Mouse (Mus musculus): ENCODE data around the gene Atox1. TPM values are rescaled to one million over a fixed set of nuclear protein-coding genes. Genes with fewer than 3 reads are reported as not detected.
A peak's percentile ranks its signal among the peaks of the same experiment; 100 is the strongest.

Gene Atox1
- polyA plus RNA-seq, 1 experiment from 2014 or later = 637 TPM

DNA sequence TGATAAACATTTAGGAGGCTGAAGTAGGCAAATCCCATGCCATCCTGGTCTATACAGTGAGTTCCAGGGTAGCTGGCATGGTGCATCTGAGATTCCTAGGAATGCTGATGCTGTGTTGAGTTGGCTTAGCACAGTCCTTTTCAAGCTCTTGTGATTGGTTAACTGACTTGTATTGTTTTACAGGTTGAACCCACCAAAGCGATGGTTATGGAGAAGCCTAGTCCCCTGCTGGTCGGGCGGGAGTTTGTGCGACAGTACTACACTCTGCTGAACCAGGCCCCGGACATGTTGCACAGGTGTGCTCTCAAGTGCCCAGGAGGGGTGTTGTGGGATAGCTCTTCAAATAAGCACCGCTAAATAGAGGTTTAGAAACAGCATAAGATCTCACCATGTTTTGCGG is 24.4 kb upstream of the Atox1 start:
- H3K36me3 ChIP-seq (ENCODE audit: control insufficient read depth, insufficient read depth) = peaks cover 57% of the 10 kb centered on the region
- no peak overlapping the region for H3K27ac ChIP-seq (ENCODE audit: low read depth, low read length)
- no peaks in the 10 kb centered on the region for H3K4me1 ChIP-seq (replicated peaks; ENCODE audit: control insufficient read depth, insufficient read depth, low read length)
- no peak overlapping the region for H3K4me3 ChIP-seq (ENCODE audit: low read depth, low read length)
- no peak overlapping the region for H3K9ac ChIP-seq (ENCODE audit: low read depth, low read length)
- H3K4me2 ChIP-seq (replicated peaks; ENCODE audit: low read depth) = no peak overlapping the region
- no peak for ATAC-seq
- WGBS = 97% methylated on average over 7 of the region's 7 CpGs
- H3K9me3 ChIP-seq (ENCODE audit: control insufficient read depth) = no peaks in the 10 kb centered on the region
- H3K27me3 ChIP-seq (replicated peaks; ENCODE audit: control insufficient read depth, insufficient read depth, low read length) = no peaks in the 10 kb centered on the region
- TF ChIP-seq CTCF (IDR thresholded peaks at IDR 0.05; ENCODE audit: low read depth) = no peak

GRCm38 (mm10) chr11:55473219-55473618 is 12.2 kb upstream of the Atox1 start:
- no peak for ATAC-seq
- Histone ChIP-seq H3K4me3 (ENCODE audit: low read depth, low read length) (no peak overlapping the region), H3K4me1 (replicated peaks; ENCODE audit: control insufficient read depth, insufficient read depth, low read length) (peaks cover 11% of the 10 kb centered on the region; the same call in 1 of the 2 replicates), H3K27me3 (replicated peaks; ENCODE audit: control insufficient read depth, insufficient read depth, low read length) (no peaks in the 10 kb centered on the region), H3K9me3 (ENCODE audit: control insufficient read depth) (no peaks in the 10 kb centered on the region), H3K9ac (ENCODE audit: low read depth, low read length) (no peak overlapping the region), H3K4me2 (replicated peaks; ENCODE audit: low read depth) (0 out of 2 replicates have a peak overlapping the region, but pooled peaks have one; percentile 13), H3K36me3 (ENCODE audit: control insufficient read depth, insufficient read depth) (no peaks in the 10 kb centered on the region), H3K27ac (ENCODE audit: low read depth, low read length) (no peak overlapping the region)
- no peak for TF ChIP-seq CTCF (IDR thresholded peaks at IDR 0.05; ENCODE audit: low read depth)
- 55% methylated on average over 3 of the region's 3 CpGs for WGBS

- Histone ChIP-seq H3K4me2 (replicated peaks; ENCODE audit: low read depth) (peak overlapping the region; percentile 88), H3K36me3 (ENCODE audit: control insufficient read depth, insufficient read depth) (no peaks in the 10 kb centered on the region), H3K27ac (ENCODE audit: low read depth, low read length) (no peak overlapping the region), H3K4me1 (replicated peaks; ENCODE audit: control insufficient read depth, insufficient read depth, low read length) (peaks cover 15% of the 10 kb centered on the region; the same call in 1 of the 2 replicates), H3K9ac (ENCODE audit: low read depth, low read length) (no peak overlapping the region), H3K9me3 (ENCODE audit: control insufficient read depth) (no peaks in the 10 kb centered on the region), H3K4me3 (ENCODE audit: low read depth, low read length) (peak overlapping the region; percentile 97; the same call in 1 of the 2 replicates), H3K27me3 (replicated peaks; ENCODE audit: control insufficient read depth, insufficient read depth, low read length) (no peaks in the 10 kb centered on the region)
- no peak for TF ChIP-seq CTCF (IDR thresholded peaks at IDR 0.05; ENCODE audit: low read depth)
- WGBS = 58% methylated on average over 7 of the region's 7 CpGs
- ATAC-seq = no peak
Observed at GRCm38 (mm10) chr11:55471467-55471866, 10.4 kb upstream of the Atox1 start.

DNA sequence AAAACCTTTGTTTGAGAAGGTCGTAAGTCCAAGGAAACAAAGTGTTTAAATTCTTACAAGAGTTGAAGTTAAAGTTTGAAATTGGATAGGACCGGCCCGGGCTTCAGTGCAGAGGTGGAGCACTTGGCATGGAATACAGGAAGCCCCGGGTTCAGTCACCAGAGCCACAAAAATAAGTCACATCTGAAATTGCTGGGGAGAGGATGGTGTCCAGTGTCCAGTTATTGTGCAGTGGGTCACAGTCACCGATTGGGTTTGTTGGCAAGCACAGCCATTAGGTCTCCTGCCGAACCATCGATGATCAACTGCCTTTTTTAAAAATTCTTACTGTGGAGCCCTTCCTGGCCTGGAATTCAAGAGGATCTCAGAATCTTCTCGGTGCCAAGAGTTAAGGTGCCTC is 9.7 kb upstream of the Atox1 start:
- Histone ChIP-seq H3K9ac (ENCODE audit: low read depth, low read length) (peak overlapping the region; percentile 91), H3K27me3 (replicated peaks; ENCODE audit: control insufficient read depth, insufficient read depth, low read length) (no peaks in the 10 kb centered on the region), H3K36me3 (ENCODE audit: control insufficient read depth, insufficient read depth) (no peaks in the 10 kb centered on the region), H3K4me2 (replicated peaks; ENCODE audit: low read depth) (peak overlapping the region; percentile 88), H3K4me1 (replicated peaks; ENCODE audit: control insufficient read depth, insufficient read depth, low read length) (peaks cover 15% of the 10 kb centered on the region; the same call in 1 of the 2 replicates), H3K4me3 (ENCODE audit: low read depth, low read length) (peak overlapping the region; percentile 97), H3K9me3 (ENCODE audit: control insufficient read depth) (no peaks in the 10 kb centered on the region), H3K27ac (ENCODE audit: low read depth, low read length) (no peak overlapping the region)
- no peak for TF ChIP-seq CTCF (IDR thresholded peaks at IDR 0.05; ENCODE audit: low read depth)
- WGBS = 24% methylated on average over 8 of the region's 8 CpGs
- no peak for ATAC-seq

- Histone ChIP-seq H3K27ac (ENCODE audit: low read depth, low read length) (peak overlapping the region; percentile 85), H3K4me2 (replicated peaks; ENCODE audit: low read depth) (peak overlapping the region; percentile 88), H3K27me3 (replicated peaks; ENCODE audit: control insufficient read depth, insufficient read depth, low read length) (no peaks in the 10 kb centered on the region), H3K4me1 (replicated peaks; ENCODE audit: control insufficient read depth, insufficient read depth, low read length) (peaks cover 15% of the 10 kb centered on the region; the same call in 1 of the 2 replicates), H3K9ac (ENCODE audit: low read depth, low read length) (peak overlapping the region; percentile 91), H3K9me3 (ENCODE audit: control insufficient read depth) (no peaks in the 10 kb centered on the region), H3K4me3 (ENCODE audit: low read depth, low read length) (peak overlapping the region; percentile 97), H3K36me3 (ENCODE audit: control insufficient read depth, insufficient read depth) (no peaks in the 10 kb centered on the region)
- no peak for TF ChIP-seq CTCF (IDR thresholded peaks at IDR 0.05; ENCODE audit: low read depth)
- under 1% methylated on average over 39 of the region's 46 CpGs for WGBS
- ATAC-seq = peak; percentile 16; the same call in 1 of the 2 replicates
Observed at GRCm38 (mm10) chr11:55469923-55470691, 9.1 kb upstream of the Atox1 start.

- Histone ChIP-seq H3K4me1 (replicated peaks; ENCODE audit: control insufficient read depth, insufficient read depth, low read length) (peaks cover 12% of the 10 kb centered on the region; the same call in 1 of the 2 replicates), H3K27ac (ENCODE audit: low read depth, low read length) (peak within 1 kb of the TSS; percentile 87), H3K27me3 (replicated peaks; ENCODE audit: control insufficient read depth, insufficient read depth, low read length) (no peaks in the 10 kb centered on the region), H3K9ac (ENCODE audit: low read depth, low read length) (peak within 1 kb of the TSS; percentile 91), H3K4me3 (ENCODE audit: low read depth, low read length) (peak within 1 kb of the TSS; percentile 97), H3K36me3 (ENCODE audit: control insufficient read depth, insufficient read depth) (no peaks in the 10 kb centered on the region), H3K9me3 (ENCODE audit: control insufficient read depth) (no peaks in the 10 kb centered on the region), H3K4me2 (replicated peaks; ENCODE audit: low read depth) (peak within 1 kb of the TSS; percentile 88)
- peak; percentile 95 for ATAC-seq
- TF ChIP-seq CTCF (IDR thresholded peaks at IDR 0.05; ENCODE audit: low read depth) = peak; percentile 77
- under 1% methylated on average over 57 of the region's 57 CpGs for WGBS
Observed at GRCm38 (mm10) chr11:55469048-55469843, 8.2 kb upstream of the Atox1 start, which contains the start of gene G3bp1. G3bp1 (plus strand) TSS chr11:55469685.

Measured in intestine, postnatal 0 days (tissue).